Mouse (Mus musculus) lung, postnatal 0 days (tissue): Measurements from ENCODE around the gene Itgb4.

Source experiments
- CTCF ChIP-seq: IDR thresholded peaks from 2 replicates; pipeline ENCODE4 v1.5.1; 2016; ENCODE audit warnings: antibody characterized with exemption, mild to moderate bottlenecking
- EP300 ChIP-seq: IDR thresholded peaks from 2 replicates; pipeline ENCODE4 v1.6.1; 2016; ENCODE audit warnings: antibody characterized with exemption, mild to moderate bottlenecking, control low read depth

- TF ChIP-seq CTCF (no peak), EP300 (no peak)
Observed at GRCm38 (mm10) chr11:115992098-115992497, 17.6 kb downstream of the Itgb4 start.
